Mouse (Mus musculus) ES-CJ7 (cell line): Measurements from ENCODE around the gene Mrpl41.
A peak's percentile ranks its signal among the peaks of the same experiment; 100 is the strongest.

ENCODE experiments used
- DNase-seq: peaks from one replicate; pipeline ENCODE4 v3.0.0; 2011; ENCODE audit warnings: low read depth, low spot score

Mrpl41 gene

DNA sequence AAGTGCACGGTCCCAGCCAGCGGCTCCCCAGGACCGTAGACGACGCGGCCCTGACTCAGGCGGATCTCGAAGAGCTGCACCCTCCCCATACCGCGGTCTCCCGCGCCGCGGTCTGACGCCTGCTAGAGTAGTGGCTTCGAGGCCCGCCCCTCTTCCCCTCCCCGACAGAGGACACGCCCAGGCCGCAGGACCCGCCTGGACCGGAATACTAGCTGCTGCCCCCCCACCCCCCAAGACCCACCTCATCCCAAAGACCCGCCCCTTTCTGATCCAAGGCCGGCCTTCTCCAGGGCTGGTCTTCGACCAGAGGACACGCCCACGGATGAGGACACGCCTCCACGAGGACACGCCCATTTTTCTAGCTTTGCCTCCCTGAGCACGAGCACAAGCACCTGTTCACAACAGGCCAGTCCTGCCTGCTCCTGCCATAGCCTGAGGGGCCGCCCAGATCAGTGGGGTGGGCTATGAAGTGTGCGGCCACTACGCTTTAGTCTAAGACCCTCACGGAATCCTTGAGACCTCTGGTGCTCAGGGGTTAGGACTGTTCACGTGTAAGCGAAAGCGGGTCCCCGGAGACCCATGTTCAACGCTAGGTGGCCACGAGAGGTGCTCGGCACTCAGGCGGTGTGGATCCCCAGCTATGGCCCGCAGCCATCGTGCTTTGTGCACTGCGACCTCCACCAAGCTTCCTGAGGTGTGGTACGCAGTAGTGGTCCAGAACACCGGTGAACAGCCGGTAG, 39.7 kb downstream of the Mrpl41 start, which contains the start of gene Arrdc1:
Gene Arrdc1, minus strand, starts transcription at position 196 of the 740 bp plus-strand sequence.
- peak; percentile 98 for DNase-seq

DNA sequence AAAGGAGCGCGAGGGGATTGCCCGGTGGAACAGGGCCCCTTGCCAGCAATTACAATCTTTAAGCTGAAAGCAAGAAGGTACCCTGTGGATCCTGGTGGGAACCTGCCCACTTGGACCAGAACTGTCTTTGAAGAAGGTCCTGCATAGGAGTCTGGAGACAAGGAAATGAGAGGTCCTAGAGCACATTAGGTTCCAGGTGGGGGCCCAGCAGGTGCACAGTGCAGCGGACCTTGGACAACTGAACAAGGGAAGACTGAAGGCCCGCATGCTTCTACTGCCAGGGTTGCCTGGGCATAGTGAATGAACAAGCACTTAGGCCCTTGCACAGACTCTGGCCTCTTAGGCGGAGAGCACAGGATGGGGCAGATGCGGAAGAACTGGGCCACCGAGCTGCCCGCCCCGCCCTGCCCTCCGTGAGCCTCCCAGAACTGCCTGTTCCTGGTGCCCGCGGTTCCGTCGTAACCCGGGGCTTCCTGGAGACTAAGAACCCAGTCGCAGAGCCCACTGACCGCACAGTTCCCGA, 40.4 kb downstream of the Mrpl41 start:
- DNase-seq, result no peak

DNA sequence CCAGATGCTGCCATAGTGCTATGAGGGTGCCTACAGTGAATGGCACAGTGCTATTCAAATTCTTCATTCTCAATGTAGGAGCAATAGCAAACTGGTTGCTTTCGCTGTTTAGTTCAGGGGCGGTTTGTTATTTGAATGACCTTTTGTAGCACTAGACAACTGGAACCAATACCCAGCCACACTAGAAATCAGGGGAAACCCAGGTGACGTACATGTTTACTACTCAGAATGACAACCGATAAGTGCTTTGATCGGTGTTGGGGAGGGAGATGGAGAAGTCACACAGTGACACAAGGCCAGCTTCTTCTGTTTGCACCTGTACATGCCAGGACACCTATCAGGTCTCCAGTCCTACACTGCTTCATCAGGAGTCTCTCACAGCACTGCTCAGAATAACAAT, 45.3 kb downstream of the Mrpl41 start:
- DNase-seq, result no peak

DNA sequence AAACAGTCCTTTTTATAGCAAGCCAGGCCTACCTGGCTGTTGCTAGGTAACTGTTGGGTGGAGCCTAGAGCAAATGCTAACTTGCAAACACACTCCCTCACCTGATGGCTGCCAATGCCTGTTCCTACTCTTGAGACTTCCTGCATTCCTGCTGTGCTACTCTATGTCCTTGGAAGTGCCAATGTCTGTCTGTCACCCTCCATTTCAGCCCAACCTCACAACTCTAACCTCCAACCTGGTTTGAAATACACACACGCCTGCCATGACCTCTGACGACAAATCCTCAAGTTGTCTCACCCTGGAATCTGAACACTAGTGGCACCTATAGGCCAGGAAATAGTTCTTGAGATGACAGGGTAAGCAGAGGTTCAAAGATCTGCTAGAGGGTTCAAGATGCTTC, 45.8 kb downstream of the Mrpl41 start:
- peak; percentile 42 for DNase-seq

DNA sequence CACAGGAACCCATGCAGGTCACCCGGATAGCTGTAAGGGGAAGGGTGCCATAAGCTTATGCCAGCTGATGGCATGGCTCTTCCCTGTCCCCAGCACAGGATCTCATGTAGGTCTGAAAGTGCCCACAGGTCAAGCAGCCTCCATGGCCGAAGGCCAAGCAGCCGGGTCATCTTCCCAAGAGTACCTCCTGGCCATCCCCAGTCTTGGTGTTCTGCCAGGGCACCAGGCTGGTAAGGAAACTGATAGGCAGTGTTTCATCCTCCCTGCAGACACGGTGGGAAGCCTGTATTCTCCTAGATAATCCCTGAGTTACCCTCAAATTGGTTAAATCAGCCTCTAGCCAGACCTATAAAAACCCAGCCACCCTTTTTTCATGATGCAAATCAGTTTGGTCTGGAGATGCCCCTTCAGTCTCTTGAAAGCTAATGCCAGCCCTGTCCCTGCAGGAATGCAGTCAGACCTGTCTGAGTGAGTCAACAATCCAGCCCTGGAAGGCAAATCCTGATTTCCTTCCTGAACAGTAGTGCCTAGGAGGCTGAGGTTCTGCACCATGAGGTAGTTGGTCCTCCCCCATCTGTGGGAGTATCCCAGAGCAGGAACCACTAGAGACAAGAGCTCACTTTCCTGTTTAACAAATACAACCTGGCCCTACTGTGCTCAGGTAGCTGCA, 47.0 kb downstream of the Mrpl41 start:
- no peak for DNase-seq

DNA sequence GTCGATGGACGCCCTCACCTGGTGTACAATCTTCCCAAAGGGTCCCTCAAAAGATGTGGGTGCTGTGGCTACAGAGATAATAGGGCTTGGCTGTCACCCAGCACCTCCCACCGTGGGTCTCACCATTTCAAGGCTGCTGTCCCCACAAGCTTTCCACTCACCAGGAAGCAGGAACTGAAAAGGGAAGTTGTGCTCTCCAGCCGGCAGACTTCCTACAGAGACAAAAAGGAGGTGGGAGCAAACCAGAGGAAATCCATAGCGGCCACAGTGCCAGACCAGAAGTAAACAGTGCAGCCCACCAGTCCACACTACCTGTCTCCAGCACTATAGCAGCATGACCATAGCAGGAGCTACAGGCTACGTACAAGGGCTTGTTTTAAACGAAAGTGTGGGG, 47.9 kb downstream of the Mrpl41 start:
- no peak for DNase-seq

DNA sequence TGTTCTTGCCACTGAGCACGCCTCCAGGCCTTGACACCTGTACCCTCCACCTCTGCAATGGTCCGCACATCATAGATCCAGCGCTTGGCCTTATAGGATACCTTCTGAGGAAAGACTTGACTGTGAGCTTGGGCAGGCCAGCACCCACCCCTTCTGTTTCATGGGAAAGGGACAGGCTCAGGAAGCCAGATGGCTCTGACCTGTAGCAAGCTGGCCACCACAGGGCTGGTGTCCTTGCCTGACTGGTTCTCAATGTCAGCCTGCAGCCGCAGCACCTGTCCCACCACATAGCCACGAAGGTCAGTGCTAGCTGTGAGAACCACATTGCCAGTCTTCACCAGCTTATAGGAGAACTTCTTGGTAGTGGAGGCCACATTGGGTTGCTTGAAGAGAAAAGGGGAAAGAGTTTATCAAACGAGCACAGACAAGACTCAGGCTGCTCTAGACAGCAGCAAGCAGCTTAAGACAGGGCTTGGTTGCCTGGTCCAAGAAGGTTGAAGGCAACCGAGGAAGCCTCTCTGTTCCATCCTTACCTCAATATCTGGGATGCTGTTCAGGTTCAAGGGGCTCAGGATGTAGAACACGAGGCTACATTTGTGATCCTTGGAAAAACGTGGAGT, 48.4 kb downstream of the Mrpl41 start:
- no peak for DNase-seq

DNA sequence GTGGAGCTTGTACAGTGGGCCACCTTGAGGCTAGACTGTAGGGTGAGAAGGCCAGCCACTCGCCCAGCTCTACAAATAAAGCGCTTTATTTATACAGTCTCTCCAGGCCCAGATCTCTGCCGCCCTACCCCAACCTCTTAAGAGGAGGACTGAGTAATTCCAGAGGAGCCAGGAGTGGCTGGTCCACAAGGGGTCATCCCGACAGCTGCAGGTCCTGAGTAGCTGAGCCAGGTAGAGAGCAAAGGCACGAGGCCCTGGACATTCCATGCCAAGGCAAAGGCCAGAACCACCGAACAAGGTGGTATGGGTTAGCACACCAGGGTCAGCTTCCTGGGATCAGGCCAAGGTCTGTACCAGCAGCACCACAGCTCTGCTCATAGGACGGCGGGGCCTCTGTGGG, 49.6 kb downstream of the Mrpl41 start:
- no peak for DNase-seq
